Mouse (Mus musculus) kidney, adult 2 months (tissue): ENCODE results near the gene Prkag2.

Source experiments
- CTCF ChIP-seq: fragments of 200-500 bp; conservative IDR thresholded peaks from 2 replicates; pipeline ENCODE4 v1.5.1; 2011; ENCODE audit warnings: low read depth, mild to moderate bottlenecking, control low read depth, low read length, moderate library complexity, mixed read lengths; ENCODE audit not compliant: insufficient read depth, insufficient read length
- POLR2A ChIP-seq: fragments of 200-500 bp; IDR thresholded peaks from one replicate; pipeline ENCODE4 v1.6.1; 2011; ENCODE audit warnings: low read depth, low read length, control low read depth

DNA sequence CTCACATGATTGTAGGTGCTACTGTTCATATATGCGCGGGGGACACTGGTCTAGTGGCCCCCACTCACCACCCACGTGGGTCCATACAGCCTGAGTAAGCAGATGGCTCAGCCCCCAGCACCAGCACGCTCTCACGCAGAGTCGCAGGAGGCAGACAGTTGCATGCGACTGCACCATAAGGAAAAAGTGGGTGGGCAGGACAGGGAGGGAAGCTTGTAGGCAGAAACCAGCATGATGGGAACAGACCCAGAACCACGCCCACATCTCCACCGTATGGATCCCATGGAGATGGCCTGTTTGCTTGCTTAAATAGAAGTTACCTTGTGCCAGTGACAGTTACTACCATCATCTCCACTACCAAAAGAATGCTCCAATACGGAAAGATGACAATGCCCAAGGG, 15.3 kb downstream of the Prkag2 start:
- no peak for TF ChIP-seq CTCF
- TF ChIP-seq POLR2A = no peak
